Mouse (Mus musculus): ENCODE measurements around the gene Nfix.

GRCm38 (mm10) chr8:84782680-84783079 is 17.5 kb downstream of the Nfix start:
- TF ChIP-seq CTCF (IDR thresholded peaks at IDR 0.05; ENCODE audit: low read depth) (no peak), EP300 (optimal IDR thresholded peaks at IDR 0.05) (no peak)

Measured in stomach, postnatal 0 days (tissue).